Mouse (Mus musculus) lung, postnatal 0 days (tissue): ENCODE measurements around the gene B4galt5. TPM values are rescaled to one million over a fixed set of nuclear protein-coding genes. Genes with fewer than 3 reads are reported as not detected.
A peak's percentile ranks its signal among the peaks of the same experiment; 100 is the strongest.

Source experiments
- ATAC-seq: fragments of 200-750 bp; cut with Nextera tagmentation; 2 replicates; pipeline ENCODE4 v1.8.0; 2017; ENCODE audit warnings: moderate library complexity
- DNase-seq: peaks from one replicate; pipeline ENCODE4 v3.0.0-alpha.2; 2016; ENCODE audit warnings: low spot score
- H3K27ac ChIP-seq: fragments of 300-500 bp; sonication (generic); 2 replicates; pipeline ENCODE4 v1.5.1; 2014; ENCODE audit warnings: antibody characterized with exemption, mild to moderate bottlenecking, low read length, mixed read lengths
- H3K27me3 ChIP-seq: fragments of 300-500 bp; sonication (generic); replicated peaks from 2 replicates; pipeline ENCODE4 v1.6.1; 2014; ENCODE audit warnings: low read length, mixed read lengths; ENCODE audit not compliant: insufficient read depth
- H3K36me3 ChIP-seq: fragments of 300-500 bp; sonication (generic); 2 replicates; pipeline ENCODE4 v1.6.1; 2014; ENCODE audit warnings: low read length, mixed read lengths; ENCODE audit not compliant: insufficient read depth
- H3K4me1 ChIP-seq: fragments of 300-500 bp; sonication (generic); 2 replicates; pipeline ENCODE4 v1.6.1; 2014; ENCODE audit warnings: antibody characterized with exemption, low read depth, low read length, mixed read lengths; ENCODE audit not compliant: insufficient read depth
- H3K4me2 ChIP-seq: fragments of 300-500 bp; sonication (generic); replicated peaks from 2 replicates; pipeline ENCODE4 v1.6.1; 2014; ENCODE audit warnings: low read depth, mild to moderate bottlenecking, low read length, moderate library complexity, mixed read lengths
- H3K4me3 ChIP-seq: fragments of 300-500 bp; sonication (generic); 2 replicates; pipeline ENCODE4 v1.5.1; 2014; ENCODE audit warnings: low read depth, low read length
- H3K9ac ChIP-seq: fragments of 300-500 bp; sonication (generic); replicated peaks from 2 replicates; pipeline ENCODE4 v1.6.1; 2014; ENCODE audit warnings: low read depth, mild to moderate bottlenecking
- H3K9me3 ChIP-seq: fragments of 300-500 bp; sonication (generic); 2 replicates; pipeline ENCODE4 v1.6.1; 2016; ENCODE audit warnings: low read length, mixed read lengths
- CTCF ChIP-seq: IDR thresholded peaks from 2 replicates; pipeline ENCODE4 v1.5.1; 2016; ENCODE audit warnings: antibody characterized with exemption, mild to moderate bottlenecking
- EP300 ChIP-seq: IDR thresholded peaks from 2 replicates; pipeline ENCODE4 v1.6.1; 2016; ENCODE audit warnings: antibody characterized with exemption, mild to moderate bottlenecking, control low read depth
- WGBS: fragments of 180-500 bp; shearing (Covaris S2); extraction: QIAGEN DNeasy Blood & Tissue Kit; methylation state at CpG from one replicate; pipeline ENCODE4 v1.1.7; 2014; 5-methylcytosine and 5-hydroxymethylcytosine counted together
- polyA plus RNA-seq: library from polyadenylated mRNA; unstranded; fragments of >200 nt; fragmentation: Nextera tagmentation; extraction: Ambion mirVana; gene quantifications from 2 replicates; pipeline ENCODE4 v1.2.1, GENCODE M21; 2015

The B4galt5 gene
- polyA plus RNA-seq, 1 experiment from 2014 or later = 10.3 TPM

GRCm38 (mm10) chr2:167267531-167268410 lies 81.2 kb downstream of the B4galt5 start:
- TF ChIP-seq EP300 (no peak), CTCF (no peak)
- WGBS = 70% methylated on average over 14 of the region's 14 CpGs
- H3K9me3 ChIP-seq = no peaks in the 10 kb centered on the region
- no peaks in the 10 kb centered on the region for H3K36me3 ChIP-seq
- no peak overlapping the region for H3K27ac ChIP-seq
- no peak for ATAC-seq
- no peak for DNase-seq
- no peak overlapping the region for H3K4me2 ChIP-seq
- H3K9ac ChIP-seq = no peak overlapping the region
- no peaks in the 10 kb centered on the region for H3K27me3 ChIP-seq
- no peaks in the 10 kb centered on the region for H3K4me1 ChIP-seq
- H3K4me3 ChIP-seq = no peak overlapping the region

GRCm38 (mm10) chr2:167266231-167266630 lies 82.8 kb downstream of the B4galt5 start:
- no peaks in the 10 kb centered on the region for H3K36me3 ChIP-seq
- peaks cover 6% of the 10 kb centered on the region; the same call in 1 of the 2 replicates for H3K4me1 ChIP-seq
- no peak overlapping the region for H3K4me2 ChIP-seq
- DNase-seq = no peak
- H3K9me3 ChIP-seq = no peaks in the 10 kb centered on the region
- 92% methylated on average over 8 of the region's 10 CpGs for WGBS
- ATAC-seq = no peak
- no peak overlapping the region for H3K27ac ChIP-seq
- TF ChIP-seq EP300 (peak; percentile 3; the same call in 1 of the 2 replicates), CTCF (no peak)
- H3K9ac ChIP-seq = no peak overlapping the region
- H3K4me3 ChIP-seq = no peak overlapping the region
- no peaks in the 10 kb centered on the region for H3K27me3 ChIP-seq

DNA sequence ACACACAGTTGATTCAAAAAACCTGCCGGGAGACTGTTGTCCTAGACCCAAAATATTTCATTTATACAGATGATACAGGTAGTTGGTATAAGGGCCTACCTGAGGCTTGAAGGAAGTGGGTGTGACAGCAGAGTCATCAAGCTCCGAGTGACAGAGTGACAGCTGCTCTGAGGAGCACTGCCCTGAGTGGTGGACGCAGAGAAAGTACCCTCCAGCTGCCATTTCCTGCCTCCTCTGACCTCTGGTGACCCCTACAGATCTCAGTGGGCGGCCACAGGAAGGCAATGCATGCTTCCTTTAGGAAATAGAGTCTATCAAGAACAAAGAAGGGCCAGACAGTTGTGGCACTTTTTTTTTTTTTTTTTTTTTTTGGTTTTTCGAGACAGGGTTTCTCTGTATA lies 83.2 kb downstream of the B4galt5 start:
- H3K4me2 ChIP-seq = no peak overlapping the region
- ATAC-seq = 0 out of 2 replicates have a peak, but pooled peaks have one; percentile 14
- H3K4me1 ChIP-seq = peaks cover 6% of the 10 kb centered on the region; the same call in 1 of the 2 replicates
- no peaks in the 10 kb centered on the region for H3K36me3 ChIP-seq
- no peak overlapping the region for H3K9ac ChIP-seq
- no peak overlapping the region for H3K27ac ChIP-seq
- WGBS = 39% methylated on average over 4 of the region's 5 CpGs
- H3K9me3 ChIP-seq = no peaks in the 10 kb centered on the region
- TF ChIP-seq EP300 (peak; percentile 9; the same call in 1 of the 2 replicates), CTCF (no peak)
- no peaks in the 10 kb centered on the region for H3K27me3 ChIP-seq
- H3K4me3 ChIP-seq = no peak overlapping the region
- peak; percentile 49 for DNase-seq

DNA sequence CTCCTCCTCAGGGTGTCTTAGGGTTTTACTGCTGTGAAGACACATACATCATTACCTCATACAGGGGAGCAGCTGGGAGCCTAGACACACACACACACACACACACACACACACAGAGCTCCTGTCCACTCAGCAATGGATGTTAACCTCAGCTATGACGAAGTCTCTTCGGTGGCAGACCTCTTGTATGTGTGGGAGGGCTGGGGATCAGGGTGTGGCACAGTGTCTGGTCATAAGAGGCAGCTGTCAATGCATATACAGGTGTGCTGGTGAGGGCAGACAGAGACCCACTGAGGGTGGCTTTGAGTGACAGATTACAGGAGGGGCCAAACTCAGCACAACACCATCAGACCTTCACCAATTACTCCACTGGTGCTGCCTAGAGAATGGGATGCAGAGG lies 84.0 kb downstream of the B4galt5 start:
- ATAC-seq = no peak
- TF ChIP-seq EP300 = no peak
- no peak for TF ChIP-seq CTCF
- Histone ChIP-seq H3K9me3 (no peaks in the 10 kb centered on the region), H3K27me3 (no peaks in the 10 kb centered on the region), H3K27ac (no peak overlapping the region), H3K36me3 (no peaks in the 10 kb centered on the region), H3K4me2 (no peak overlapping the region), H3K9ac (no peak overlapping the region), H3K4me3 (no peak overlapping the region), H3K4me1 (peaks cover 6% of the 10 kb centered on the region; the same call in 1 of the 2 replicates)
- WGBS = 91% methylated on average over 2 of the region's 2 CpGs
- no peak for DNase-seq

DNA sequence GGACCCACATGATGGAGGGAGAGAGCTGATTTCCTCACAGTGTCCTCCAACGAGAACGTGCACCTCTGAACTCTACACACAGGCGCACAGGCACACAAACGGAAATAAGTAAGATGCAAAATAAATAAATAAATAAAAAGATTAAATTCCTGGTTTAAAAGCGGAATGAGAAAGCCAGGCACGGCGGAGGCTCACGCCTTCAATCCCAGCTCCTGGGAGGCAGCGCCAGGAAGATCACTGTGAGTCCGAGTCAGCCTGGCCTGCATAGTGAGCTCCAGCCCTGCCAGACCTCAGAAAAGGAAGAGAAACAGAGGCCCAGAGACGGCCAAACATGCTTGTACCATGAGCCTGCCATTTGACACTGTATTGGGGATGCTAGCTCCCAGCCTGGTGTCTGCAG lies 85.1 kb downstream of the B4galt5 start:
- 74% methylated on average over 11 of the region's 11 CpGs for WGBS
- no peaks in the 10 kb centered on the region for H3K27me3 ChIP-seq
- no peak overlapping the region for H3K4me2 ChIP-seq
- no peak overlapping the region for H3K9ac ChIP-seq
- no peaks in the 10 kb centered on the region for H3K9me3 ChIP-seq
- no peak for TF ChIP-seq EP300
- TF ChIP-seq CTCF = no peak
- peaks cover 6% of the 10 kb centered on the region; the same call in 1 of the 2 replicates for H3K4me1 ChIP-seq
- ATAC-seq = no peak
- DNase-seq = no peak
- H3K4me3 ChIP-seq = no peak overlapping the region
- H3K27ac ChIP-seq = no peak overlapping the region
- no peaks in the 10 kb centered on the region for H3K36me3 ChIP-seq

GRCm38 (mm10) chr2:167263040-167263810 lies 85.8 kb downstream of the B4galt5 start:
- ATAC-seq (peak; percentile 42), DNase-seq (peak; percentile 54)
- Histone ChIP-seq H3K4me1 (peaks cover 6% of the 10 kb centered on the region; the same call in 1 of the 2 replicates), H3K4me2 (no peak overlapping the region), H3K27ac (no peak overlapping the region), H3K27me3 (no peaks in the 10 kb centered on the region), H3K4me3 (no peak overlapping the region), H3K36me3 (no peaks in the 10 kb centered on the region), H3K9ac (no peak overlapping the region), H3K9me3 (no peaks in the 10 kb centered on the region)
- TF ChIP-seq CTCF = no peak
- 84% methylated on average over 8 of the region's 8 CpGs for WGBS
